Mouse (Mus musculus) C2C12 (cell line): Measurements from ENCODE around the gene Cdc25a.

Experiments
- CTCF ChIP-seq: IDR thresholded peaks from one replicate; pipeline ENCODE4 v1.5.1; 2011; ENCODE audit not compliant: control insufficient read depth, insufficient read depth, insufficient read length
- MAX ChIP-seq: IDR thresholded peaks from one replicate; pipeline ENCODE4 v1.6.1; 2011; ENCODE audit warnings: mild to moderate bottlenecking, control low read depth

DNA sequence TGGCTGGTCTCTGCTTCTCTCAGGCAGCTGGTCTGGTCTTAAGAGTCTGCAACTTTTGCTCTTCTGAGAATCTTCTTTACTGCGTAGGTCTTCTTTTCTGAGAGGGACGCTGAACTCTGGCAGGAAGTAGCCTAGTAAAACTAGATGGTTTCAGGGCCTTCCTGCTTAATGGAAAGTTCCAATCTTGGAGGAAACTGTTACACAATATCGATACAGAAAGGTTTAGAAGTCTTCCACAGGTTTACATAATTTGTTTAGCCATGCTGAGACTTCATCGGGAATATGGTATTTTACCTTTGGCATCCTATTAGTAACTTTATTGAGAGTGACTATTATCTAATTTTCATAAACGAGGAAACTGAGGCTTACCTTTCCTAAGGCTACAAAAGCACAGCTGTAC is 54.7 kb downstream of the Cdc25a start:
- no peak for TF ChIP-seq CTCF
- no peak for TF ChIP-seq MAX
